ENCODE assay signal across 8 mouse cellular contexts in genomic region chr9:108284410-108284809, GRCm38 (mm10). TPM values are rescaled to one million over a fixed set of nuclear protein-coding genes. Genes with fewer than 3 reads are reported as not detected.
DNase-seq lines count a peak whose midpoint lies in the region; ATAC-seq and TF ChIP-seq lines count a peak whose summit lies in the region.

No protein-coding gene starts in this region.

- peak; percentile 57 to 78 for DNase-seq in adrenal gland, adult 18-20 months (ENCODE audit: low spot score in 2 of 2)
- DNase-seq in embryo, embryonic 9.5 days (ENCODE audit: extremely low spot score): peak; percentile 70
- DNase-seq in liver, postnatal 0 days: peak; percentile 82
- DNase-seq in thymus, postnatal 25 days: peak; percentile 76

- no peak overlapping the region for H3K9ac ChIP-seq in heart, embryonic 12.5 days
- H3K9ac ChIP-seq in kidney, embryonic 16.5 days (replicated peaks; ENCODE audit: low read length): no peak overlapping the region
- no peak overlapping the region for H3K9ac ChIP-seq in liver, postnatal 0 days (replicated peaks)
- H3K9ac ChIP-seq in neural tube, embryonic 13.5 days: no peak overlapping the region

- TF ChIP-seq EP300 in liver, postnatal 0 days (IDR thresholded peaks at IDR 0.05; ENCODE audit: low read depth): no peak

- TF ChIP-seq CTCF in liver, postnatal 0 days (IDR thresholded peaks at IDR 0.05; ENCODE audit: low read depth): peak; percentile 97

- H3K4me1 ChIP-seq in heart, embryonic 12.5 days (replicated peaks): peaks cover 8% of the 10 kb centered on the region
- peaks cover 4% of the 10 kb centered on the region; the same call in 1 of the 2 replicates for H3K4me1 ChIP-seq in kidney, embryonic 16.5 days (ENCODE audit: insufficient read depth, low read length)
- H3K4me1 ChIP-seq in liver, postnatal 0 days (ENCODE audit: insufficient read depth): no peaks in the 10 kb centered on the region; the same call in none of the 2 replicates
- H3K4me1 ChIP-seq in neural tube, embryonic 13.5 days (replicated peaks): peaks cover 2% of the 10 kb centered on the region; the same call in 1 of the 2 replicates

- peak; percentile 98 for ATAC-seq in CD4-positive, CD25-positive, alpha-beta regulatory T cell, adult 4 months
- peak; percentile 58; the same call in 1 of the 2 replicates for ATAC-seq in heart, embryonic 12.5 days (ENCODE audit: insufficient number of reproducible peaks, low FRiP score)
- ATAC-seq in kidney, embryonic 16.5 days (ENCODE audit: low FRiP score, low TSS enrichment): peak; percentile 80; the same call in 1 of the 2 replicates
- ATAC-seq in liver, postnatal 0 days: peak; percentile 84
- ATAC-seq in neural tube, embryonic 13.5 days (ENCODE audit: low read depth): peak; percentile 78; the same call in 1 of the 2 replicates

- no peaks in the 10 kb centered on the region for H3K9me3 ChIP-seq in heart, embryonic 12.5 days (replicated peaks)
- no peaks in the 10 kb centered on the region for H3K9me3 ChIP-seq in kidney, embryonic 16.5 days (ENCODE audit: low read length)
- no peaks in the 10 kb centered on the region for H3K9me3 ChIP-seq in liver, postnatal 0 days (ENCODE audit: low read length)
- no peaks in the 10 kb centered on the region for H3K9me3 ChIP-seq in neural tube, embryonic 13.5 days

- no peak overlapping the region for H3K27ac ChIP-seq in heart, embryonic 12.5 days (ENCODE audit: poor library complexity, severe bottlenecking)
- no peak overlapping the region for H3K27ac ChIP-seq in kidney, embryonic 16.5 days (ENCODE audit: low read length)
- no peak overlapping the region for H3K27ac ChIP-seq in liver, postnatal 0 days (ENCODE audit: low read depth)
- no peak overlapping the region for H3K27ac ChIP-seq in neural tube, embryonic 13.5 days (replicated peaks)

- H3K4me3 ChIP-seq in heart, embryonic 12.5 days: no peak overlapping the region
- H3K4me3 ChIP-seq in kidney, embryonic 16.5 days (ENCODE audit: low read length): no peak overlapping the region
- no peak overlapping the region for H3K4me3 ChIP-seq in liver, postnatal 0 days (ENCODE audit: low read depth, low read length)
- H3K4me3 ChIP-seq in neural tube, embryonic 13.5 days: no peak overlapping the region

- no peaks in the 10 kb centered on the region for H3K27me3 ChIP-seq in heart, embryonic 12.5 days (replicated peaks)
- H3K27me3 ChIP-seq in kidney, embryonic 16.5 days (ENCODE audit: insufficient read depth, low read length): no peaks in the 10 kb centered on the region
- H3K27me3 ChIP-seq in liver, postnatal 0 days (ENCODE audit: insufficient read depth, low read length): no peaks in the 10 kb centered on the region
- H3K27me3 ChIP-seq in neural tube, embryonic 13.5 days: no peaks in the 10 kb centered on the region

- H3K36me3 ChIP-seq in heart, embryonic 12.5 days: no peaks in the 10 kb centered on the region
- H3K36me3 ChIP-seq in kidney, embryonic 16.5 days (ENCODE audit: insufficient read depth, low read length): no peaks in the 10 kb centered on the region
- H3K36me3 ChIP-seq in liver, postnatal 0 days (replicated peaks; ENCODE audit: insufficient read depth, low read length): no peaks in the 10 kb centered on the region
- H3K36me3 ChIP-seq in neural tube, embryonic 13.5 days: no peaks in the 10 kb centered on the region

- WGBS in heart, embryonic 12.5 days: 8% methylated on average over 6 of the region's 6 CpGs
- WGBS in kidney, embryonic 16.5 days: 9% methylated on average over 6 of the region's 6 CpGs
- 9% methylated on average over 6 of the region's 6 CpGs for WGBS in liver, postnatal 0 days (ENCODE audit: insufficient replicate concordance)
- WGBS in neural tube, embryonic 13.5 days: 11% methylated on average over 6 of the region's 6 CpGs

- H3K4me2 ChIP-seq in heart, embryonic 12.5 days: no peak overlapping the region
- H3K4me2 ChIP-seq in kidney, embryonic 16.5 days (replicated peaks; ENCODE audit: low read depth, low read length): no peak overlapping the region
- H3K4me2 ChIP-seq in liver, postnatal 0 days (ENCODE audit: low read depth, low read length): no peak overlapping the region
- no peak overlapping the region for H3K4me2 ChIP-seq in neural tube, embryonic 13.5 days

RNA-seq across cellular contexts. Expression of gene Nicn1, which starts 5.8 kb away (rescaled TPM):
- 1 to 10 TPM; 2.6 to 6.1 TPM for polyA plus RNA-seq in CD4-positive, CD25-positive, alpha-beta regulatory T cell, adult 4 months (2017; shearing (Covaris generic))
- 10 to 100 TPM; 19.0 to 29.2 TPM for total RNA-seq in adrenal gland, adult 18-20 months (2021)
- polyA plus RNA-seq in heart, embryonic 12.5 days (2016; fragmentation: Nextera tagmentation; extraction: Ambion mirVana): 22.5 and 22.6 TPM in 2 replicates
- 37.2 and 45.5 TPM in 2 replicates for polyA plus RNA-seq in kidney, embryonic 16.5 days (2015; fragmentation: Nextera tagmentation; extraction: Ambion mirVana)
- polyA plus RNA-seq in liver, postnatal 0 days (2015; fragmentation: Nextera tagmentation; extraction: Ambion mirVana): 7.7 and 9.5 TPM in 2 replicates
- polyA plus RNA-seq in neural tube, embryonic 13.5 days (2015; fragmentation: Nextera tagmentation; extraction: Ambion mirVana): 124 and 130 TPM in 2 replicates

RNA-seq across cellular contexts. Expression of gene Amt, which starts 12.2 kb away (rescaled TPM):
- polyA plus RNA-seq in CD4-positive, CD25-positive, alpha-beta regulatory T cell, adult 4 months (2017; shearing (Covaris generic)): 1 to 10 TPM; 1.4 to 2.0 TPM
- 1 to 10 TPM; 4.2 to 5.8 TPM for total RNA-seq in adrenal gland, adult 18-20 months (2021)
- 11.7 and 13.3 TPM in 2 replicates for polyA plus RNA-seq in heart, embryonic 12.5 days (2016; fragmentation: Nextera tagmentation; extraction: Ambion mirVana)
- 40.8 and 43.7 TPM in 2 replicates for polyA plus RNA-seq in kidney, embryonic 16.5 days (2015; fragmentation: Nextera tagmentation; extraction: Ambion mirVana)
- polyA plus RNA-seq in liver, postnatal 0 days (2015; fragmentation: Nextera tagmentation; extraction: Ambion mirVana): 10.9 and 13.5 TPM in 2 replicates
- 29.1 and 30.6 TPM in 2 replicates for polyA plus RNA-seq in neural tube, embryonic 13.5 days (2015; fragmentation: Nextera tagmentation; extraction: Ambion mirVana)

RNA-seq across cellular contexts. Expression of gene Dag1, which starts 20.7 kb away (rescaled TPM):
- 1 to 10 TPM; 2.6 to 5.6 TPM for polyA plus RNA-seq in CD4-positive, CD25-positive, alpha-beta regulatory T cell, adult 4 months (2017; shearing (Covaris generic))
- total RNA-seq in adrenal gland, adult 18-20 months (2021): 100 to 1,000 TPM; 136 to 137 TPM
- 188 and 200 TPM in 2 replicates for polyA plus RNA-seq in heart, embryonic 12.5 days (2016; fragmentation: Nextera tagmentation; extraction: Ambion mirVana)
- polyA plus RNA-seq in kidney, embryonic 16.5 days (2015; fragmentation: Nextera tagmentation; extraction: Ambion mirVana): 163 and 182 TPM in 2 replicates
- 20.0 and 20.8 TPM in 2 replicates for polyA plus RNA-seq in liver, postnatal 0 days (2015; fragmentation: Nextera tagmentation; extraction: Ambion mirVana)
- 57.2 and 57.6 TPM in 2 replicates for polyA plus RNA-seq in neural tube, embryonic 13.5 days (2015; fragmentation: Nextera tagmentation; extraction: Ambion mirVana)

RNA-seq across cellular contexts. Expression of gene Rhoa, which starts 21.5 kb away (rescaled TPM):
- polyA plus RNA-seq in CD4-positive, CD25-positive, alpha-beta regulatory T cell, adult 4 months (2017; shearing (Covaris generic)): 100 to 1,000 TPM; 319 to 423 TPM
- total RNA-seq in adrenal gland, adult 18-20 months (2021): 100 to 1,000 TPM; 356 to 357 TPM
- polyA plus RNA-seq in heart, embryonic 12.5 days (2016; fragmentation: Nextera tagmentation; extraction: Ambion mirVana): 348 and 367 TPM in 2 replicates
- 495 and 508 TPM in 2 replicates for polyA plus RNA-seq in kidney, embryonic 16.5 days (2015; fragmentation: Nextera tagmentation; extraction: Ambion mirVana)
- 163 and 165 TPM in 2 replicates for polyA plus RNA-seq in liver, postnatal 0 days (2015; fragmentation: Nextera tagmentation; extraction: Ambion mirVana)
- polyA plus RNA-seq in neural tube, embryonic 13.5 days (2015; fragmentation: Nextera tagmentation; extraction: Ambion mirVana): 309 and 338 TPM in 2 replicates

RNA-seq across cellular contexts. Expression of gene Tcta, which starts 21.6 kb away (rescaled TPM):
- polyA plus RNA-seq in CD4-positive, CD25-positive, alpha-beta regulatory T cell, adult 4 months (2017; shearing (Covaris generic)): 10 to 100 TPM; 14.8 to 22.7 TPM
- 10 to 100 TPM; 36.1 to 36.2 TPM for total RNA-seq in adrenal gland, adult 18-20 months (2021)
- 31.2 and 35.3 TPM in 2 replicates for polyA plus RNA-seq in heart, embryonic 12.5 days (2016; fragmentation: Nextera tagmentation; extraction: Ambion mirVana)
- polyA plus RNA-seq in kidney, embryonic 16.5 days (2015; fragmentation: Nextera tagmentation; extraction: Ambion mirVana): 34.9 and 38.9 TPM in 2 replicates
- 14.8 and 16.3 TPM in 2 replicates for polyA plus RNA-seq in liver, postnatal 0 days (2015; fragmentation: Nextera tagmentation; extraction: Ambion mirVana)
- polyA plus RNA-seq in neural tube, embryonic 13.5 days (2015; fragmentation: Nextera tagmentation; extraction: Ambion mirVana): 51.9 and 62.2 TPM in 2 replicates
